Mouse (Mus musculus): ENCODE results near the gene C1s2.
"Not testable (repeated sequence)": the region's sequence is repeated elsewhere in the genome, so short reads cannot be mapped to it uniquely, and the experiment has no call there.

The C1s2 gene

DNA sequence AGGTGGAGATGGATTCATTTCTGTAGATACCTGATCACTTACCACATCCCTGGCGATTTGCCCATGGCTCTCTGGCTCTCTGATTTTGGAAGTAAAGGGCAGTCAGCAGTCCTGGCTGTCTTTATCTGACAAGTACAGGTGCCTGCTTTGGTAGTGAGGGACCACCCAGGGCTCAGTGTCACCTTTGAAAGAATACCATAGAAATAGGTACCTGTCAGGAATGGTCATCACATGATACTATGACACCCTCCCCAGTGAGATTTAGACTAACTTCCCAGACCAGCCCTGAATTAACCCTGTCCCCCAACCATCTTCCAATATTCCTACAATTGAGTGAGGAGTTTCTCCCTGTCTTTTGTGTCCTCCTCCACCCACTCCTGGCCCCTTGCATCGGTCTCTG, at the start of gene C1s2:
C1s2 (minus strand) TSS at position 101 of the 400 bp plus-strand sequence.
- not testable (repeated sequence) for DNase-seq (ENCODE audit: low spot score)

DNA sequence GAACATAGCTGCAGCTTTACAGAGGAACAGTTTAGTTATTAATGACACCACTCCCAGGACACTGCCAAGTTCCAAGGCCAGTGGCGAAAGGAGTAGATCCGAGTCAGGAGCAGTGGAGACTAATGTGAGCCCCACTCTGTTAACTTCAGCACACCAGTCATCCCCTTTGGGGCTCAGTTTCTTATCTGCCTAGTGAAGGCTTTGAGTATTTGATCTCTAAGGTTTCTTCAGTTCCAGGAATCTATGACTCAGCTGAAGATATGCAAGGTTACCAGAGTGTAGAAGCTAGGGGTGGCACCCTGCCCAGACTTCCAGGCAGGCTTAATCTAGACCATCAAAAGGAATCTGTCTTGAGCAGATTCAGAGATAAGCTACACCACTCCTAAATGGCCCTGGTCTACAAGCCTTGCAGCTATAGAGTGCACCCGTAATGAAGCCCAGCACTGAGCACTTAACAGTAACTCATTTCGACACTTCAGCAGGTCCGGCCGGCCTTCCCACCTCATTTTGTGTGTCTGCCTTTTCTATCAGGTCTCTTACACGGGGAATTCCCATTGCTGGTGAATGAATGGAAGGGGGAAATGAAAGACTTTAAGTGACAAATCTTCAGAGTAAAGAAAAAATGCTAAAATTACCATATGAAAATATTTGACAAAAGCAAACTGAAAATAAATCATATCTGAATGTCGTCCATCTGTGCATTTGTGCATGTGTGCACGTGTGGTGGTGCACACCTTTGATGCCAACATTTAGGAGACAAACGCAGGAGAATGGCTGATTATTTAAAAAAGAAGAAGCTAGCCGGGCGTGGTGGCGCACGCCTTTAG, 47.9 kb upstream of the C1s2 start:
- no peak for DNase-seq (ENCODE audit: low spot score)

DNA sequence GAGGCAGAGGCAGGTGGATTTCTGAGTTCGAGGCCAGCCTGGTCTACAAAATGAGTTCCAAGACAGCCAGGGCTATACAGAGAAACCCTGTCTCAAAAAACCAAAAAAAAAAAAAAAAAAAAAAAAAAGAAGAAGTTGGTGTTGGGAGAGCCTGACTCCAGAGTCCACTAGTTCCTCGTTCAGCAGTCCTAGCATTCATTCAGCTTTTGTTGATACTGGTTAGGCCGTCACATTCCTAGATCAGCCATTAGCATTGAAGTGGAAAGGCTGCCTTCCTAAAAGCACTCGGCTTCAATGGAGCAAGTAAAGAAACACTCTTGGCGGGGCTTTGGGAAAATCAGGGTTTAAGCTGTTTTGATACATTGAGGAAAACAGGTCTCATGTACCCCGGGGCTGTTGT, 46.4 kb upstream of the C1s2 start:
- not testable (repeated sequence) for DNase-seq (ENCODE audit: low spot score)

DNA sequence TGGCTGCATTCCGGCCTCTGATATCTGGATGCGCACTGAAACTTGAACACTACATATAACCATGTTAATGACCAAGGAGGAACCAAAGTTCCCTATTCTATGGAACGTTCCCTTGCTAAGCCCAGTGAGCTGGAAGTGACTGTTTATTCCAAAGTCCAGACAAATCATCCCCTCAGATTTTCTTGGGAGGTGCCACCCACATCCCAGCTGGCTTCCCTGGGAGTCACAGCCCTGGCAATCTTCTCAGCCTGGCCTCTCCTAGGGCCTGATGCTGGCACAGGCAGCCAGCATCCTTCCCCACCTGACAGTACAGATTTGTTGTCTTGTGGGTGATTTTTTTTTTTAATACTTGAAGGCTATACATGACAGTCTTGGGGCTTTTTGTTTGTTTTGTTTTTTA, 43.6 kb upstream of the C1s2 start:
- no peak for DNase-seq (ENCODE audit: low spot score)

DNA sequence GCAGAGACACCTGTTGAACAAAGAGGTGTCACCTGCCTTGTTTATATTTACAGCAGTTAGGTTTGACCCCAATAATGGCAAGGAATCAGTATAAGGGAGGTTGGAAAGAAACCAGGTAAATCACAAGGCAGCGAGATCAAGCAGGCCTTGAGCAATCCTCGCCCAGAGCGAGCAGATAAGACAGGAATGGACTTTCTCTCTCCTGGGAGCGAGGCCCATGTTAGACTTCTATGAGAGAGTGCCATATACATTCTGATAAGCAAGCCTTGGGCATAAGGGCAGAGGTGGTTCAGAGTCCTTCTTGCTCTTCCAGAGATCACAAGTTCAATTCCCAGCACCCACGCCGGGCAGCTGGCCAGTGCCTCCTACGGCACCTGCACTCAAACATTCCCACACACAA, 42.9 kb upstream of the C1s2 start:
- no peak for DNase-seq (ENCODE audit: low spot score)

DNA sequence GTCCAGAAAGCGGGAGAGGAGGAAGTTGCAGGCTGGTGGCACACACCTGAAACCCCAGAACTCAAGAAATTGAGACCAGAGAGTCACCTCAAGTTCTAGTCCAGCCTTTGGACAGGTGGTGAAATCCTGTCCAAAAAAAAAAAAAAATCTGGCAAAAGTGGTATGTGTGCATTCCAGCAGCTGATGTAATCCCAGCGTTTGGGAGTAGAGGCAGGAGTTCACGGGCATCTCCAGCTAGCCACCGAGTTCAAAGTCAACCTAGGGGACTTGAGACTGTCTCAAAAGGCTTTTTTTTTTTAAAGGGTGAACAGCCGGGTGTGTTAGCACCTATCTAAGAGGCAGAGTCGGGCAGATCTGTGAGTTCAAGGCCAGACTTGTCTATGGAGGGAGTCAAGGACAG, 40.3 kb upstream of the C1s2 start:
- DNase-seq (ENCODE audit: low spot score): no peak

DNA sequence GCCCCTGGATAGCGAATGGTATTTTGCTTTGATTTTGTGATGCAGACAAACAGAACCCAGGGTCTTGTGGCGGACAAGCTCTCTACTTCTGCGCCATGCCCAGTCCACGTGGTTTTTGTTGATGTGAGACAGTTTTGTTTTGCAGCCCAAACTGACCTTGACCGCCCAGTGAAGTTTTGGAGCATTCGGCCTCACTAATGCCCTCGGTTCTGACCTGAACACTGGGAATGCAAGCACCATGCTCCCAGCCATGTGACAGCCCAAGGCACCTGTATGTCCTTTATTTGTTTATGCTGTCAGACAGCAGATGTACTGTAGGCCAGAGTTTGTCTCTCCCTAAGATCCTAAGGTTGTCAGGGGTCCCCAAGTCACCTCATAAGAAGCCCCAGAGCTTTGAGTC, 38.7 kb upstream of the C1s2 start:
- no peak for DNase-seq (ENCODE audit: low spot score)

DNA sequence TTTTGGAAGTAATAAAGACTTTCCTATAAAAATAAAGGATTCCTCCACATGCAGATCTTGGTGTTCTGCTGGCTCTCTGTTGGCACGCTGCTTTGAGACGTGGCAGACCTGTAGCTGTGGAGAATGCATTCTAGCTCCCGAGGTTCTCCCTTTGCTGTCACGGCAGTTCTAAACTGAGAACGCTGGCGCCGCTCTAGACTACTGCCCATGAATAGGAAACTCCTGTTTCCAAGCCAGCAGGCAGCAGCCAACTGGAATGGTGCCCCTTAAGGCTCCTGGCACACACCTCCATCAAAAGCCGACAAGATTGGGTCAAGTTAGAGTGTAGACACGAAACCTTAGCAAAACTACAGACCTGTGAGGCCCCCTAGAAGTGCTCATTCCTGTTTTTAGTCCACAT, 37.7 kb upstream of the C1s2 start:
- no peak for DNase-seq (ENCODE audit: low spot score)

DNA sequence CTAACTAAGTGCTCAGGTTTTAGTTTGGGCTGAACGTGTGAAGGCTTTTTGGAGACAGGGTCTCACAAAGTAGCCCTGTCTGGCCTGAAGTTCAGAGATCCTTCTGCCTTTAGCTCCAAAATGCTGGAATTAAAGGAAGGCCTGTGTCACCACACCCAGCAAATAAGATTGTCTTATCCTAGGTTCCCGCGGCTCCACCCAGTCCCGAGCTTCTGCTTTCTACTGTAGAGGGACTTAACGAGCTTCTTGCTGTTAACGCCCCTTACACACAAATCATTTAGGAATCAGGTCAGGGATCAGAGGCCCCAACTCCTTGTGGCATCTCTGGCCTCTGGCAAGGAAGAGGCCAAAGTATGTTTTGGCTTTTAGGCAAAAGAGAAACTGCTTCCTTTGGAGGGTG, 36.2 kb upstream of the C1s2 start:
- no peak for DNase-seq (ENCODE audit: low spot score)

DNA sequence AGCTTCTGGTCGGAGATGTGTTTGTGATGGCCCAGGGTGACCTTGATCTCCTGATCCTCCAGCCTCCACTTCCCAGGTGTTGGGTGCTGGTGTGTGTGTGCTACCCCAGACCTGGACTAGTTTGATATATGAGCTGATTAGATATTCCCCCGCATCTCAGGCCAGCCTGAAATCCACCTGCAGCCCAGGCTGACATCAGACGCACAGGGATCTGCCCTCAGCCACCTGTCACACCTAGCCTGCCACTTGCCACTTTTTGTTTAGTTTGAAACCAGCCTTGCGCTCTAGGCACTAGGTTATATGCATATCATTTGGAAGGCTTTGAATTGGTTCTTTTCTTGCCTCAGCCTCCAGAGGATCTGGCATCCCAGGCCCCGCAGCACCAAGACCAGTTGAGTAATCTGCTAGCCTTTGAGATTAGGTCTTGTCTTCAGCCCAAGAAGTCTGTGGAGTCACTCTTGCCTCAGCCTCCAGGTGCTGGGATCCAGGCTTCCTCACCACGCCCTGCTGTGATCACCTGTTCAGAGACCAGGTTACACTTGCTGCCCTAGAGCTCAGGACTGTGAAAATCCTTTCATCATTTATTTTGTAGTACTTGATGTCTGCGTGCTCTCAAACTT, 34.5 kb upstream of the C1s2 start:
- no peak for DNase-seq (ENCODE audit: low spot score)

DNA sequence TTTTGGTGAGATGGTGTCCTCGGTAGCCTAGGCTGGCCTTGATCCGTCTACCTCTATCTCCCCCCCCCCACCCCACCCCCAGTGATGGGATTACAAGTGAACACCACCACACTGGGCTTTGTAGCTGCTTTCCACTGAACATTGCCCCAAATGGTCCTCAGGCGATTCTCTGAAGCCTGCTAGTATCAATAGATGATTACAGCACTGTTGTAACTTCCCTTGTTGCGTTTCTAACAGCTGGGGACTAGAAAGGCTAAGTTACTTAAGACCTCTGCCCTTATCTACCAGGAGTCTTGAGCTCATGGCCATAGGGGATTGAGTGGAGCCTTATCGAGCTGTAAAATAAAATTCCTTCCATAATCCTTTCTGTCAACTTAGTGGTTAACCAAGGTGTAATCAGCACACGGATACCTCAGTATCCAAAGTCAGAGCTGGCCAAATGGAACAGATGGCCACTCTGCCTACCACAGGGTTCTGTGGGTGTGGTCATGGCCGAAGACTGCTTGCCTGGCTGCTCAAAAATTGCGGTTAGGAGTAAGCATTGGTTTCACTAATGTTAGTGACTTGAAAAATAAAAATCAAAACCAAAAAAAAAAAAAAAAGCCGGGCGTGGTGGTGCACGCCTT, 33.5 kb upstream of the C1s2 start:
- DNase-seq (ENCODE audit: low spot score): no peak

DNA sequence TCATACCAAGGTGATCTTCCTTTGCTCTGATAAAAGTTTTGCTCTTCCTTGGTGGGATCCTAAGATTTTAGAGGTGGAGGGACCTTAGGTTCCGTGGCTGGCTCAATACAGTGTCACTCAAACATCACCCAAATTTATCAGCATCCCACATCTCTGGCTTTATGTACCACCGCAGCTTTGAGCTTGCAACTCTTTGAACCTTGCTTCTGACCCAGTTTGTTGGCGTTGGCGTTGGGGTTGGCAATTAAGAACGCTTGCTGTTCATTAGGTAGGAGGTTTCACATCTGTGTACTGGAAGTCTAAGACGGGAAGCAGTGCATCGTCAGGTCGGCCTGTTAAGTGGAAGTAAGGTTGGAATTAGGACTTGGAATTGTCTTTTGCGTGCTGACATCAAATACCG, 29.1 kb upstream of the C1s2 start:
- DNase-seq (ENCODE audit: low spot score): no peak

DNA sequence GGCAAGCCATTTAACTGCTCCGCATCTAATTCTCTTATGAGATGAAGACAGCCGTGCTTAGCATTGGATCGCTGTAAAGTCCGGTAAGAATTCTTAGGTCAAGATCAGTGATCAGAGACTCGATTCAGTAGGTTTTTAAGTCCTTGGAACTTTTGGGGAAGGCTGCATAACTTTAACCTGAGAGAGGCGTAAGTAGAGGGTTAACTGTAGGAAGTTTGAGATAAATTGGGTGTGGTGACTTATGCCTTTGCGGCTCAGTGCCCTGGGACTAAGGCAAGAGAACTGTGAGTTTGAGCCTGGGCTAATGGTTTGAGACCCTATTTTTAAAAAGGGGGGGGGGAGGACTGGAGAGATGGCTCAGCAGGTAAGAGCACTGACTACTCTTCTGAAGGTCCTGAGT, 28.4 kb upstream of the C1s2 start:
- DNase-seq (ENCODE audit: low spot score): no peak

DNA sequence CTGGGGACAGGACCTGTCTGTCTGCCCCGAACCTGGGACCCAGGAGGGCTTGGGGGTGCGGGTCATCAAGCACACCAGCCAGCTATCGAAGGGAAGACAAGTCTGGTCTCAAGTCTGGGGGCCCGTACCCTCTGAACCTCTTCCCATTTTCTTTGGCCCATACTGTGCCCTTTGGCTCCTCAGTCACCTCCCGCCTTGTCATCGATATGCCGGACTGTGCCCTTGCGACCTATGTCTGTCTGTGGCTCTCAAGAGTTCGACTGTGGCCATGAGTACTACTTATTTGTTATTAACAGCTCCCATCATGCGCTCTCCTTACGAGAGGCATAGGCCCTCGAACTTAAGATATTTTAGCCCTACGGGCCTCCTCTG, 27.5 kb upstream of the C1s2 start:
- DNase-seq (ENCODE audit: low spot score): no peak

DNA sequence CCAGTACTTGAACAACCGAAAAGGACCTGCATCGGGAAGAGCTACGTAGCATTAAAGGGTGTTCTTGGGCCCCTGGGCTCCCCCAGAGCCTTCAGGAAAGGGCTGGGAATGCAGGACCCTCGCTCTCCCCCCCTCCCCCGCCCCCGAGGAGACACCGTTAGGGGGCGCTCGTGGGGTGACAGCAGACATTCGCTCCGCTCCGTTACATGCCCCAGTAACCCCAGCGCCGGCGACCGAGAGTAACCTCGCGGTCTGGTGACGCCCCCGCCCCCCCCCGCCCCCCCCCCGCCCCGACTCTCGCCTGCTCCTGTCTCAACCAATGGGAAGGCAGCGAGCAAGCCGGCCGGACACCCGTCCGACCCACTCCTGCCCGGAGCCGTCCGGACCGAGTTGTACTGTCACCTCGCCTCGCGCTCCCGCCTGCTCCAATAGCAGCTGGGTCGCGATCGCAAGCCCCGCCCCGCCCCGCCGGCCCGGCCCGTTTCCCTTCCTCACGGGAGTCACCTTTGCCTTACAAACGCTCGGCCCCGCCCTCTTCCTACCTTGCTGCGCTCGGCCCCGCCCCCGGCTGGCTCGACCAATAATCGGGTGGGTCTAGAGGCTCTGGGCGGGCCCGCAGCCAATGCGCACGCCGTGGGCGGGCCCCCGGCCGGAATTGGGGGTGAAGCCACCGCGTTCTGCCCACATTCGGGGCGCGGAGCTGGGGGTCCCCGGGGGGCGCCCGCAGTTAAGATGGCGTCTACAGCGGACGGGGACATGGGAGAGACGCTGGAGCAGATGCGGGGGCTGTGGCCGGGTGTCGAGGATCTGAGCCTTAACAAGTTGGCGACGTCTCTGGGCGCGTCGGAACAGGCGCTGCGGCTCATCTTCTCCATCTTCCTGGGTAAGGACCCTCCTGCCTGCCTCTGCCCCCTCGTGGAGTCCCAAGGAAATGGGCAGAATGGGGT, 26.9 kb upstream of the C1s2 start, which contains the start of gene Lpcat3:
Lpcat3 (plus strand) TSS at position 551 of the 947 bp plus-strand sequence.
- peak; percentile 96 for DNase-seq (ENCODE audit: low spot score)

DNA sequence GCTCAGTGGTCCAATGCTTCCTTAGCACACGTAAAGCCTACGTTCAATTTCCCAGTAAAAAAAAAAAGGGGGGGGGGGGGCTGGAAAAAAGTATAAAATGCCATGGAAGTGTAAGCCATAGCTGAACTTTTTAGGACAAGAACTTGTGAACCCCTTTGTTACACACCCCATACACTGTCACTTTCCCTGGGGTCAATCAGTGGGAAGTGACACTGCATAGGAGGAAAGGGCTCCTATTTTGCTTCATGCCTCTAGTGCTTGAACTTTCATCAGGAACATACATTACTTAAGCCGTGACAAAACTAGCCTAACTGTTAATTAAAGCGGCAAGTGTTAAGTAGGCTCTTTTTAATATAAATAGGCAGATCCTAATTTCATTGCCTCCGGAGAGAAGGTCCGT, 26.1 kb upstream of the C1s2 start:
- DNase-seq (ENCODE audit: low spot score): no peak

DNA sequence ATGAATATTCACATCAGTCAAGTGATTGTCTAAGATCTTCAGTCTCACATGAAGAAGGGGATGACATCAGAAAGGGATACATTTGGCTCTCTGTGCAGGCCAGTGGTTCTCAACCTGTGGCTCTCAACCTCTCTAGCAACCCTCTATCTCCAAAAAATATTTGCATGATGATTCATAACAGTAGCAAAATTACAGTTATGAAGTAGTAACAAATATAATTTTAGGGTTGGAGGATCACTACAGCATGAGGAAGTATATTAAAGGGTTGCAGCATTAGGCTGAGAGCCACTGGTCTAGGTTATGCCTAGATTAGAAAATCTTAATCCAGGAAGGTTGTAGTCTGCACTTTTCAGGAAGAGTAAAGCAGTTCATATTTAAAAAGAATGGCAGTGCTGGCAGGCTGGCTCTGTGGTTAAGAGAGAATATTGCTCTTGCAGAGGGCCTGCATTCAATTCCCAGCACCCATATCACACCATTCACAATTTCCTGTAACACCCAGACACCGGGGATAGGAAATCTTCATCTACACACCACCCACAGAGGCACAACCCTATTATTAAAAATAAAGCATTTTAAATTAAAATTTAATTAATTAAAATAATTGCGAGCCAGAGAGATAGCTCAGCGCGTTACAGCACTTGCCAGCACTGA, 25.4 kb upstream of the C1s2 start:
- DNase-seq (ENCODE audit: low spot score): no peak

DNA sequence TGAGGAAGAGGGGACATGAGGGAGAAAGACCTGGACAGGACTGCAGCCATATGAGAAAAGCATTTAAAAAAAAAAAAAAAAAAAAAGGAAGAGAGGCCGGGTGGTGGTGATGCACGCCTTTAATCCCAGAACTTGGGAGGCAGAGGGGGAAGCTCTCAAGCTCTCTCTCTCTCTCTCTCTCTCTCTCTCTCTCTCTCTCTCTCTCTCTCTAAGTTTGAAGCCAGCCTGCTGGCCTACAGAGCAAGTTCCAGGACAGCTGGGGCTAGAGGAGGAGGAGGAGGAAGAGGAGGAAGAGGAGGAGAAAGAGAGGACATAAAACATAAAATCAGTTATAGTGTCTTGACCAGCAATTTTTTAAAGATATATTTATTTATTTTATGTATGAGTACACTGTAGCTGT, 22.2 kb upstream of the C1s2 start:
- DNase-seq (ENCODE audit: low spot score): no peak

DNA sequence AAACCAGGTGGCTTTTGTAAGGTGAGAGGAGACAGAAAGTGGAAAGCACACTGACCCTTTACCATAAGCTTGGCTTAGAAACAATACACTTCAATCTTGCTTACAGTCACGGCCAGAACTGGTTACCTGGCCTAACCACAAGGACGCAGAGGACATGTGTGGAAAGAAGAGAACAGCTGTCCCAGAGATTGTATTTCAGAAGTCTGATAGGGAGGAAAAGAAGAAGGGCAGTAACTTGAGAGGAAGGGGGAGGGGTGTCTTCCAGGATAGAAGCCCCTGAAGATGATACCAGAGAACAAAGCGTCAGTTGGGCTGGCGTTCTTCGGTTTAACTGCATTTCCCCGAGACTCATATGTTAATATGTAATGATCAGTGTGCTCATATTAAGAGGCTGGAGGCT, 20.0 kb upstream of the C1s2 start:
- no peak for DNase-seq (ENCODE audit: low spot score)

DNA sequence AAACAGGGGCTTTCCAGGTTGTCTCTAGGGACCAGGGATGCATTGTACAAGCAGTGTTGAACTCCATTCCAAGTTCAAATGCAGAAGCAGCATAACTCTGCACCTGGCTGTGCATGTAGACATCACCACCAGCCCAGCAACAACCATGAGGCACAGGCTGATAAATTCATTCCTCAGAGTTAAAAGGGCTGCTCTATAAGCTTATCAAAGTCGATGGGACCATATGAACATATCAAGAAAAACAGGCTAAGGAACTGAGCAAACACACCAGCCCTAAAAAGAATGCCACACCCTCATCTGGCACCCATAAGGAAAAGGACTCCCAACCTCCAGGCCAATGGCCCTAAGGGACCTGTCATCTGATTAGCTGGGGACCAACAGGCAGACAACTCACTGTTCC, 10.5 kb upstream of the C1s2 start:
- DNase-seq (ENCODE audit: low spot score): no peak

DNA sequence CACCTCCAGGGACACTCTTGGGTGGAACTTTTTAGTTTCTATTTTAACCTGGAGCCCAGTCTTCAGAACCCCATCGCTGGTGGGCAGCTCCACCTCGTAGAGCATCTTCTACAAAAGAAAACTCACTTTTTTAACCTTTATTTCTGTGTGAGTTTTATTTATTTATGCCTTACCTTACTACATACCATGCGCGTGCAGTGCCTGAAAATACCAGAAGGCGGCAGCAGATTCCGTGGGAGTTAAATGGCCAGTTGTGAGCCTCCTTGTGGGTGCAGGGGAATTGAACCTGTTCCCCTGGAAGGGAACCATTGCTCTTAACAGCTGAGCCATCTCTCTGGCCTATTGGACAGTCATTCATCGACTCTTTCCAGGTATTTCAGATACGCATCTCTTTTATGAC, 5.1 kb upstream of the C1s2 start:
- DNase-seq (ENCODE audit: low spot score): peak; percentile 58

DNA sequence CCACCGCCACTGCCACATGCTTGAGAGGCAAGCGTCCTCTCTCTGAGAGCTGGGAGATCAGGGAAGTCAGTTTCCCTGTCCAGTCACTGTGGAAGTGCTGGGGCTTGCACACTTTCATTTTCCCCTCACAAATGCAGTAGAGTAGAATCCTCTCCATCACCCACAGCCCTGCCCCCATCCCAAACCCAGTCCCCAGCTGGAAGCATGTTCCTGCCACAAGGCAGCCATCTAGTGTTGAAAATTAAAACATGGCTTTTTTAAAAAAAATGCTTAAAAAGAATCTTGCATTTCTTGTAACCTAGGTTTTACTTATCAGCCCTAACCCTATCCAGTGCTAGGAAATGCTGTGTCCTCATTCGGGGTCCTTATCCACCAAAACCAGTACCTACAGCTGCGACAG, 4.2 kb upstream of the C1s2 start:
- DNase-seq (ENCODE audit: low spot score): no peak
